Mouse (Mus musculus) cerebellum, adult 2 months (tissue): ENCODE measurements at regions not wholly inside any gene's neighbourhood (a gene's known extent, or its start where the extent isn't known, plus 50 kb on each side); places are given as distances from the start of the nearest gene placed in this dataset.

Source experiments
- DNase-seq, 2 experiments: peaks; one replicate each; pipeline ENCODE4 v3.0.0; 2021
- H3K27ac ChIP-seq: fragments of 200-500 bp; 2 replicates; pipeline ENCODE4 v1.5.1; 2012; ENCODE audit warnings: low read length, control low read depth, inconsistent platforms; ENCODE audit not compliant: insufficient read depth
- H3K27me3 ChIP-seq: fragments of 200-500 bp; 2 replicates; pipeline ENCODE4 v1.6.1; 2012; ENCODE audit warnings: inconsistent platforms, mild to moderate bottlenecking, low read length, moderate library complexity; ENCODE audit not compliant: control insufficient read depth, insufficient read depth
- H3K4me1 ChIP-seq: fragments of 200-500 bp; 2 replicates; pipeline ENCODE4 v1.6.1; 2011; ENCODE audit warnings: low read length; ENCODE audit not compliant: control insufficient read depth, insufficient read depth
- H3K4me3 ChIP-seq: fragments of 200-500 bp; replicated peaks from 2 replicates; pipeline ENCODE3; 2011; ENCODE audit warnings: mild to moderate bottlenecking, low read depth, low read length, control low read depth; ENCODE audit not compliant: insufficient read depth
- CTCF ChIP-seq: fragments of 200-500 bp; IDR thresholded peaks from 2 replicates; pipeline ENCODE4 v1.5.1; 2011; ENCODE audit warnings: low read depth, mild to moderate bottlenecking, control low read depth, low read length, moderate library complexity, borderline replicate concordance; ENCODE audit not compliant: insufficient read depth
- POLR2A ChIP-seq: fragments of 200-500 bp; IDR thresholded peaks from 2 replicates; pipeline ENCODE4 v1.6.1; 2011; ENCODE audit warnings: low read length, control low read depth, borderline replicate concordance; ENCODE audit not compliant: insufficient read depth
- whole genome bisulfite sequencing: fragments of 180-500 bp; shearing (Covaris S2); methylation state at CpG from one replicate; pipeline ENCODE4 v1.1.7; 2018; 5-methylcytosine and 5-hydroxymethylcytosine counted together

- no peaks in the 10 kb centered on the region for H3K27me3 ChIP-seq
- no peak overlapping the region for H3K27ac ChIP-seq
- H3K4me1 ChIP-seq, result no peaks in the 10 kb centered on the region
- TF ChIP-seq POLR2A, result no peak
- DNase-seq, result no peak
- no peak overlapping the region for H3K4me3 ChIP-seq
- 83% methylated on average over 2 of the region's 2 CpGs for WGBS
Observed at GRCm38 (mm10) chr14:72866896-72867295, 157.1 kb upstream of the Fndc3a start.

DNA sequence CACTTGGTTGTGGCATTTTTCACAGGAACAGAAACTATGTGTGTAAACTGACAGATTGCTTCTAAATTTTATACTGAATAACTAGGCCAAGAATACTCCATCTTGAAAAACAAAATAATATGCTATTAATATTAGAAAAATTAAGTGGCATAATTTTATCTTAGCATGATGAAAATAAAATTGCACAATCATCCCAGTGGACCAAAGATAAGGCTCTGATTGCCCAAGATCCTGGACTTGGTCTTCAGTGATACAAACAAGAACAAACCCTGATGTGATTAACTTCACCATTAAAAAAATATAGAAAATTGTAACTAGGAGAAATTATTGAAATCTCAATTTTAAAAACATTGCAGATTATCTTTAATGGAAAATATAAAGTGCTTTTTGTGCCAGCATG, 155.7 kb upstream of the Fndc3a start:
- H3K4me1 ChIP-seq, result no peaks in the 10 kb centered on the region
- no peak overlapping the region for H3K27ac ChIP-seq
- H3K4me3 ChIP-seq, result no peak overlapping the region
- no peaks in the 10 kb centered on the region for H3K27me3 ChIP-seq
- DNase-seq, result no peak
- TF ChIP-seq POLR2A (no peak), CTCF (no peak)

DNA sequence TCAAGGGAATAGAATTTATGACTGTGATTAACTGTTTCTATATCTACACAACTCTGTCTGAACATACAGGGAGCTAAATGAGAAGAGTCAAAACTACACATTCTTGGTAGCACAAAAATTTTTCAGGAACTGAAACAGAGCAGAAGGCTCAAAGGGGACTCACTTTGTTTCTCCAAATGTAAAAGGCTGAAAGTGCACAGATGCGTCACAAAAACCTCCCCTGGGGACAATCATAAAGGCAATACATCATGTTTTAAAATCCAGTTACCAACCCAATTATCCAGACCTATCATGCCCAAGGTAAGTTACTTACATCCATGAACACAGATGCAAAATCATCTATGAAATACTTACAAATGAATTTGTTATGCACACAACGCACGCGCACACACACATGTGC, 155.0 kb upstream of the Fndc3a start:
- 93% methylated on average over 4 of the region's 4 CpGs for WGBS
- Histone ChIP-seq H3K27ac (no peak overlapping the region), H3K4me3 (no peak overlapping the region)

DNA sequence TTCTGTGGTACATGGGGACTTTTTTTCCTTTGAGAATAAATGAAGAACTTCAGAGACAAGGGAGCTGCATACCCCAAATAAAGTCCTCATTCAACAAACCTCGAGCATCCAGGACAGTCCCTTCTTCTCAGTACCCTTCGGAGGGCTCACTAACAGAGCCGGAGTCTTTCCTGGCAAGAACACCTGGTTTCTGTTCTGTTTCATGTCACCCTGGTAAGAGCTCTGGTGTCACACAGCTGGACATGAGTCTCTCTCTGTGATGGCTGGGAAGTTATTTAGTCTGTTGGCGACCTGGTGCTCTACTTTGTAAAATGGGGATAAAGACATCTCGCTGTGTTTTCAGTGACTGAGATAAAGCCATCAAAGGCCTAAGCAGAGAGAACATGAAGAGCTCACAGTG, 154.3 kb upstream of the Fndc3a start:
- no peaks in the 10 kb centered on the region for H3K4me1 ChIP-seq

More for the DNA sequence above, 155.0 kb upstream of the Fndc3a start:
- Histone ChIP-seq H3K27me3 (no peaks in the 10 kb centered on the region), H3K4me1 (no peaks in the 10 kb centered on the region)
- DNase-seq, result no peak
- TF ChIP-seq CTCF, result no peak
- TF ChIP-seq POLR2A, result no peak

DNA sequence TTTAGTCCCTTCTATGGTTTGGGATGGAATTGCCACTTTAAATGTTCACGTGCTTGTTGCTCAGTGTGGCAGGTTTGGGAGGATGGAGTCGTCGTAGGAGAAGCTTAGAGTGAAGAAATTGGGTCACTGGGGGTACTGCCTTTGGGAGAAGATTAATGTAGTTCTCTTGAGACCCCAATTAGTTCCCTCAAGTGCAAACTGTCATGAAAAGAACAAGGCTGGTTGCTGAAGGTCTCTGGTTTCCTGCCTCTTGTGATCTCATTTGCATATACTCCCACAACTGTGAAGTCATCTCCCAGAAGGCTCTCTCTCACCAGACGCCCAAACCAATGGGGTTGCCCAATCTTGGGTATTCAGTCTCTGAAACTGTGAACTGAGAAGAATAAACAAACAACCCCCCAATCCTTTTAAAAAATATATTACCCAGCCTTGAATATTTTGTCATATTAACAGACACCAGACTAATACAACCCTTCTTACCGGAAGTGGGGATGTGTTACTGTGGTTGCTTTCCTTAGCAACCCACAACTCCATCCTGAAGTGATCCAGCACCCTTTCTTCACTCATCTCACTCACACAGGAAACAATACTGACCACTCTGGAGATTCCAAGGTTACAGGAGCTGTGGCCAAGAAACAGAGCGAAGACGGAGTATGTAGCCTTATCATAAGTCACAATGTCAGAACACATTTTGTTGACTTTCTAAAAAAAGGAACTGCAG, 153.2 kb upstream of the Fndc3a start:
- Histone ChIP-seq H3K27ac (no peak overlapping the region), H3K27me3 (no peaks in the 10 kb centered on the region), H3K4me1 (no peaks in the 10 kb centered on the region), H3K4me3 (no peak overlapping the region)
- 80% methylated on average over 7 of the region's 7 CpGs for WGBS
- TF ChIP-seq POLR2A, result no peak
- TF ChIP-seq CTCF, result no peak
- DNase-seq, result no peak

More for the DNA sequence above, 154.3 kb upstream of the Fndc3a start:
- WGBS, result 63% methylated on average over 5 of the region's 5 CpGs
- H3K4me3 ChIP-seq, result no peak overlapping the region
- H3K27ac ChIP-seq, result no peak overlapping the region
- no peak for DNase-seq
- H3K27me3 ChIP-seq, result no peaks in the 10 kb centered on the region
- no peak for TF ChIP-seq CTCF
- TF ChIP-seq POLR2A, result no peak

DNA sequence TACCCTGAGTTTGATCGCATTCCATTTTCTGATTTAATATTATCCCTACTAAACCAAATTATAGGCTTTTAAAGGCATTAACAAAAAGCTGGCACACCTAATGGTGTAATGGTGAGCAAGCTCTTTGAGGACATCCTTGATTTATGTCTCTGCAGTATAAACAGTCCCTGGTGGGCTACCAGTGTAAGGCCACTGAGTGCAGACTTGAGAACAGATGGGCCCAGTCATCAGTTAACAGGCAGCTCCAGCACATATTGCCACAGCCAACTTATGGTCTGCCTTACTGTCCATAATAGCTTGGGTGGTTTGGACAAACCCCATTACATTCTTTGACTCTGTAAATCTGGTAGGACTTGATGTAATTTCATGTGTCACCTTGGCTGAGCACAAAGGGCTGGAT, 144.4 kb upstream of the Fndc3a start:
- H3K27ac ChIP-seq, result no peak overlapping the region
- DNase-seq, result no peak

GRCm38 (mm10) chr14:72853104-72853503, 143.3 kb upstream of the Fndc3a start:
- no peak for TF ChIP-seq POLR2A
- TF ChIP-seq CTCF, result no peak
- no peak overlapping the region for H3K27ac ChIP-seq
- H3K27me3 ChIP-seq, result no peaks in the 10 kb centered on the region
- H3K4me3 ChIP-seq, result no peak overlapping the region
- no peaks in the 10 kb centered on the region for H3K4me1 ChIP-seq
- no peak for DNase-seq
- WGBS, result 85% methylated on average over 3 of the region's 3 CpGs

More for the DNA sequence above, 144.4 kb upstream of the Fndc3a start:
- 97% methylated on average over 1 of the region's 1 CpGs for WGBS
- H3K27me3 ChIP-seq, result no peaks in the 10 kb centered on the region
- no peaks in the 10 kb centered on the region for H3K4me1 ChIP-seq
- no peak overlapping the region for H3K4me3 ChIP-seq
- TF ChIP-seq CTCF (no peak), POLR2A (no peak)

GRCm38 (mm10) chr14:72850884-72851283, 141.1 kb upstream of the Fndc3a start:
- DNase-seq, result no peak
- 80% methylated on average over 3 of the region's 3 CpGs for WGBS
- TF ChIP-seq CTCF, result no peak
- no peak for TF ChIP-seq POLR2A
- no peaks in the 10 kb centered on the region for H3K27me3 ChIP-seq
- no peak overlapping the region for H3K27ac ChIP-seq
- H3K4me3 ChIP-seq, result no peak overlapping the region
- H3K4me1 ChIP-seq, result no peaks in the 10 kb centered on the region
